Mouse (Mus musculus) heart, adult 2 months (tissue): ENCODE measurements around the gene Twist2.

Experiments
- CTCF ChIP-seq: fragments of 200-600 bp; IDR thresholded peaks from 2 replicates; pipeline ENCODE4 v1.8.1; 2022; ENCODE audit warnings: antibody characterized with exemption, mild to moderate bottlenecking, moderate library complexity
- EP300 ChIP-seq: fragments of 200-500 bp; IDR thresholded peaks from 2 replicates; pipeline ENCODE4 v1.6.1; 2011; ENCODE audit warnings: low read depth, low read length, control low read depth; ENCODE audit not compliant: insufficient read depth
- POLR2A ChIP-seq: fragments of 200-500 bp; IDR thresholded peaks from 2 replicates; pipeline ENCODE4 v1.6.1; 2011; ENCODE audit warnings: mild to moderate bottlenecking, low read depth, low read length, control low read depth; ENCODE audit not compliant: insufficient read depth

DNA sequence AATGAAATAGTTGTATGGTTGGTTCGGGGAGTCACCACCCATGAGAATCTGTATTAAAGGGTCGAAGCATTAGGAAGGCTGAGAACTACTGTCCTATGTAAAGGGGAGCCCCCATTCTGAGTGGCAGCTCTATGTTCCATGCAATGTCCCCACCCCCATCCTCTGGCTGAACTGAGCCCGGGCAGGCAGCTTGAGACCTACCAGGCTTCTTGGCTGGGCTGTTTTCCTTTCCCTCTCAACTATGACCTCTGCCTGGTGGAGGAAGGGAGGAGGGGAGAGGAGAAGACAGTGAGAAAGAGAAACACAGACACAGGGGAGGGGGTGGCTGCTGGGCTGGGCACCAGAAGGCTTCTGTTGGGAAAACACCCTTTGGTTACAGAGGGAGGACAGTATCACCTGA, 1.9 kb upstream of the Twist2 start:
- no peak for TF ChIP-seq POLR2A
- no peak for TF ChIP-seq EP300
- TF ChIP-seq CTCF: no peak
